Mouse (Mus musculus): ENCODE results near the gene Snx1. TPM values are rescaled to one million over a fixed set of nuclear protein-coding genes. Genes with fewer than 3 reads are reported as not detected.

Gene Snx1
- total and polyA plus RNA-seq, 3 experiments: 86.4 to 186 (median 110) TPM

GRCm38 (mm10) chr9:66171275-66171921 is 45.0 kb upstream of the Snx1 start:
- no peaks in the 10 kb centered on the region; the same call in 1 of the 2 replicates for H3K79me2 ChIP-seq (replicated peaks; ENCODE audit: control insufficient read depth, extremely low read depth, insufficient read depth, poor library complexity, severe bottlenecking)
- no peak overlapping the region for H3K4me3 ChIP-seq (replicated peaks in 1 of 3; ENCODE audit: low read depth in 2 of 3, low read length in 2 of 3, poor library complexity in 1 of 3)
- TF ChIP-seq SIN3A (IDR thresholded peaks at IDR 0.05; ENCODE audit: low read length) (no peak), MAFK (IDR thresholded peaks at IDR 0.05; ENCODE audit: insufficient replicate concordance, low read length) (no peak), USF2 (conservative IDR thresholded peaks at IDR 0.05; ENCODE audit: low read depth, low read length) (no peak)
- no peaks in the 10 kb centered on the region for H3K9me3 ChIP-seq (replicated peaks; ENCODE audit: low read length)
- in situ Hi-C loops (cut with MboI; ENCODE audit: low pct_ligation_motif_present, low pct_unique_long_range_greater_than_20kb, low sequenced_read_pairs): loop anchor here (25.0 kb wide), 1 partner anchor 241 kb away; no protein-coding TSS in a partner anchor
- no peak overlapping the region for H3K4me2 ChIP-seq (ENCODE audit: insufficient read depth, low read depth, poor library complexity, severe bottlenecking)
- no peaks in the 10 kb centered on the region for H3K27me3 ChIP-seq (replicated peaks)
- H3K9ac ChIP-seq (ENCODE audit: insufficient read depth, low read depth): no peak overlapping the region
- no peak overlapping the region for H3K27ac ChIP-seq (ENCODE audit: insufficient read depth, low read depth)
- H3K36me3 ChIP-seq (replicated peaks in 1 of 2; ENCODE audit: control insufficient read depth in 1 of 2, insufficient read depth in 1 of 2, low read length in 1 of 2): peaks cover 14 to 88% of the 10 kb centered on the region in 2 experiments
- no peak for DNase-seq (ENCODE audit: extremely low read depth)
- peaks cover 0 to 39% of the 10 kb centered on the region in 2 experiments; a peak in 2 of 4 replicates for H3K4me1 ChIP-seq (ENCODE audit: control insufficient read depth in 1 of 2, insufficient read depth in 2 of 2)
- dilution Hi-C loops (cut with MboI; ENCODE audit: extremely low pct_ligation_motif_present, extremely low pct_unique_long_range_greater_than_20kb, low sequenced_read_pairs): no loop called here

DNA sequence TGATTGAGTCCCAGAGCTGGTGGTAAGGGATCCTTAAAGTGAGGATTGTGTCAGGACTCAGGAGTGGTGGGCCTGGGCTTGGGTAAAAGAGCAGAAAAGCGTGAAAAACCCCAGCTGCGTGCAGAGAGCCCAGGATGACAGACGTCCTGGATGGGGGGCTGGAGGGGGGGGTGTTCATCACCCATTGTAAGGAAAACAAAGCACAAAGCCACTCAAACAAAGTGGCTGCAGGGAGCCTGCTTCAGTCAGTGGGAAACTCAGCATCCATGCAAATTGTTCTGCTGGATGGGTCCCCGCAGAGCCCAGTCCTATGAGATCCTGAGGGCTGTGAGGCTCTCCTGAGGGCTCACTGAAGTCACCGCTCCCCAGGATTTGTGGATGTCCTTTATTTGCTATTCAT is 44.1 kb upstream of the Snx1 start:
- dilution Hi-C loops (cut with MboI; ENCODE audit: extremely low pct_ligation_motif_present, extremely low pct_unique_long_range_greater_than_20kb, low sequenced_read_pairs): no loop called here
- in situ Hi-C loops (cut with MboI; ENCODE audit: low pct_ligation_motif_present, low pct_unique_long_range_greater_than_20kb, low sequenced_read_pairs): loop anchor here (25.0 kb wide), 1 partner anchor 242 kb away; no protein-coding TSS in a partner anchor
- H3K9me3 ChIP-seq (replicated peaks; ENCODE audit: low read length): no peaks in the 10 kb centered on the region
- no peaks in the 10 kb centered on the region for H3K27me3 ChIP-seq (replicated peaks)
- peaks cover 19 to 89% of the 10 kb centered on the region in 2 experiments for H3K36me3 ChIP-seq (replicated peaks in 1 of 2; ENCODE audit: control insufficient read depth in 1 of 2, insufficient read depth in 1 of 2, low read length in 1 of 2)
- H3K9ac ChIP-seq (ENCODE audit: insufficient read depth, low read depth): no peak overlapping the region
- H3K27ac ChIP-seq (ENCODE audit: insufficient read depth, low read depth): no peak overlapping the region
- H3K79me2 ChIP-seq (replicated peaks; ENCODE audit: control insufficient read depth, extremely low read depth, insufficient read depth, poor library complexity, severe bottlenecking): no peaks in the 10 kb centered on the region
- H3K4me2 ChIP-seq (ENCODE audit: insufficient read depth, low read depth, poor library complexity, severe bottlenecking): no peak overlapping the region
- no peak for DNase-seq (ENCODE audit: extremely low read depth)
- peaks cover 0 to 45% of the 10 kb centered on the region in 2 experiments; a peak in 2 of 4 replicates for H3K4me1 ChIP-seq (ENCODE audit: control insufficient read depth in 1 of 2, insufficient read depth in 2 of 2)
- TF ChIP-seq SIN3A (IDR thresholded peaks at IDR 0.05; ENCODE audit: low read length): no peak
- no peak for TF ChIP-seq GABPA (IDR thresholded peaks at IDR 0.05; ENCODE audit: insufficient replicate concordance, low read depth, low read length)
- TF ChIP-seq TBP (conservative IDR thresholded peaks at IDR 0.05; ENCODE audit: low read depth, low read length): no peak
- no peak for TF ChIP-seq RCOR1 (conservative IDR thresholded peaks at IDR 0.05; ENCODE audit: low read depth, low read length)
- no peak for TF ChIP-seq JUND (conservative IDR thresholded peaks at IDR 0.05; ENCODE audit: low read depth, low read length)
- TF ChIP-seq ELF1 (IDR thresholded peaks at IDR 0.05; ENCODE audit: low read depth, low read length): no peak
- no peak for TF ChIP-seq HCFC1 (IDR thresholded peaks at IDR 0.05; ENCODE audit: low read depth, low read length)
- no peak for TF ChIP-seq TCF12 (IDR thresholded peaks at IDR 0.05; ENCODE audit: low read depth, low read length)
- TF ChIP-seq POLR2A (IDR thresholded peaks at IDR 0.05; ENCODE audit: low read depth, low read length): no peak
- TF ChIP-seq USF1 (IDR thresholded peaks at IDR 0.05; ENCODE audit: low read depth, low read length): no peak
- TF ChIP-seq JUN (IDR thresholded peaks at IDR 0.05; ENCODE audit: insufficient read depth, low read depth, low read length): no peak
- no peak overlapping the region for H3K4me3 ChIP-seq (replicated peaks in 1 of 3; ENCODE audit: low read depth in 2 of 3, low read length in 2 of 3, poor library complexity in 1 of 3)

Data from CH12.LX (cell line).